In the genomic region with DNA sequence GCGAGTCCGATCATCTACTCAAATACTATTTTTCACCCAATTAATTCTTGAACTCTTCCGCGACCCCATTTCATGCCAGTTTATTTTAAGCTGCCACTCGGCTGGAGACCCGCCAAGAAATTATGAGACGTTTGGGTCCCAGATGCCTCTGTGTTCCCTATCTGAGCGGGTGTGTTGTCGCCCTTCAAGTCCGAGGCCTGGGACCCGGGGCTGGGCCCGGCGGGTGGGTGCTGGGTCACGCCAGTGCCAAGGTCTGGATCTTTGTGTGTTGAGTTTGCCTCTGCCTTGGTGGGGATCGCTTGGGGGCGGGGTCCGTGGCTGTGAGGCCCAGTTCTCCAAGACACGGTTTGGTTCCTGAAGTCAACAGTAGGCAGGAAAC, we compare ENCODE assay signal across 8 mouse cellular contexts. TPM values are rescaled to one million over a fixed set of nuclear protein-coding genes. Genes with fewer than 3 reads are reported as not detected.
DNase-seq lines count a peak whose midpoint lies in the region; ATAC-seq and TF ChIP-seq lines count a peak whose summit lies in the region.

No protein-coding gene starts in this region.

- 3% methylated on average over 18 of the region's 18 CpGs for WGBS in liver, embryonic 11.5 days
- whole genome bisulfite sequencing in liver, postnatal 0 days (ENCODE audit: insufficient replicate concordance), result 6% methylated on average over 18 of the region's 18 CpGs
- 1% methylated on average over 18 of the region's 18 CpGs for WGBS in hindbrain, embryonic 13.5 days
- 2% methylated on average over 18 of the region's 18 CpGs for WGBS in neural tube, embryonic 12.5 days

- H3K4me1 ChIP-seq in liver, embryonic 11.5 days (replicated peaks; ENCODE audit: control insufficient read depth, insufficient read depth, low read length), result peaks cover 15% of the 10 kb centered on the region
- peaks cover 8% of the 10 kb centered on the region for H3K4me1 ChIP-seq in liver, postnatal 0 days (ENCODE audit: insufficient read depth)
- peaks cover 79% of the 10 kb centered on the region for H3K4me1 ChIP-seq in hindbrain, embryonic 13.5 days (replicated peaks)
- H3K4me1 ChIP-seq in neural tube, embryonic 12.5 days, result peaks cover 56% of the 10 kb centered on the region

- TF ChIP-seq CTCF in liver, postnatal 0 days (IDR thresholded peaks at IDR 0.05; ENCODE audit: low read depth), result no peak

- H3K4me2 ChIP-seq in liver, embryonic 11.5 days, result peak overlapping the region; percentile 31
- no peak overlapping the region for H3K4me2 ChIP-seq in liver, postnatal 0 days (ENCODE audit: low read depth, low read length)
- H3K4me2 ChIP-seq in hindbrain, embryonic 13.5 days, result peak overlapping the region; percentile 59
- peak overlapping the region; percentile 58 for H3K4me2 ChIP-seq in neural tube, embryonic 12.5 days (replicated peaks)

- no peak overlapping the region for H3K9ac ChIP-seq in liver, embryonic 11.5 days (ENCODE audit: low read depth, low read length)
- H3K9ac ChIP-seq in liver, postnatal 0 days (replicated peaks), result no peak overlapping the region
- H3K9ac ChIP-seq in hindbrain, embryonic 13.5 days, result peak overlapping the region; percentile 85
- H3K9ac ChIP-seq in neural tube, embryonic 12.5 days, result peak overlapping the region; percentile 74

- no peaks in the 10 kb centered on the region for H3K9me3 ChIP-seq in liver, embryonic 11.5 days (ENCODE audit: control insufficient read depth, low read length)
- H3K9me3 ChIP-seq in liver, postnatal 0 days (ENCODE audit: low read length), result no peaks in the 10 kb centered on the region
- no peaks in the 10 kb centered on the region for H3K9me3 ChIP-seq in hindbrain, embryonic 13.5 days
- H3K9me3 ChIP-seq in neural tube, embryonic 12.5 days, result no peaks in the 10 kb centered on the region

- ATAC-seq in liver, embryonic 11.5 days (replicated peaks; ENCODE audit: low FRiP score), result no peak
- no peak for ATAC-seq in liver, postnatal 0 days
- ATAC-seq in hindbrain, embryonic 13.5 days (ENCODE audit: low FRiP score), result no peak
- ATAC-seq in neural tube, embryonic 12.5 days (ENCODE audit: low FRiP score, low read depth), result no peak
- ATAC-seq in frontal cortex, adult (ENCODE audit: low TSS enrichment), result no peak

- H3K27me3 ChIP-seq in liver, embryonic 11.5 days (replicated peaks; ENCODE audit: control insufficient read depth, insufficient read depth, low read length), result peaks cover 95% of the 10 kb centered on the region
- H3K27me3 ChIP-seq in liver, postnatal 0 days (ENCODE audit: insufficient read depth, low read length), result peaks cover 92% of the 10 kb centered on the region
- H3K27me3 ChIP-seq in hindbrain, embryonic 13.5 days, result peaks cover 94% of the 10 kb centered on the region
- H3K27me3 ChIP-seq in neural tube, embryonic 12.5 days (replicated peaks), result peaks cover 92% of the 10 kb centered on the region

- H3K4me3 ChIP-seq in liver, embryonic 11.5 days (ENCODE audit: low read depth, low read length), result no peak overlapping the region
- no peak overlapping the region for H3K4me3 ChIP-seq in liver, postnatal 0 days (ENCODE audit: low read depth, low read length)
- peak overlapping the region; percentile 54 for H3K4me3 ChIP-seq in hindbrain, embryonic 13.5 days
- H3K4me3 ChIP-seq in neural tube, embryonic 12.5 days, result peak overlapping the region; percentile 44

- no peak for TF ChIP-seq EP300 in liver, postnatal 0 days (IDR thresholded peaks at IDR 0.05; ENCODE audit: low read depth)

- no peak overlapping the region for H3K27ac ChIP-seq in liver, embryonic 11.5 days (ENCODE audit: low read depth, low read length)
- H3K27ac ChIP-seq in liver, postnatal 0 days (ENCODE audit: low read depth), result no peak overlapping the region
- peak overlapping the region; percentile 96 for H3K27ac ChIP-seq in hindbrain, embryonic 13.5 days
- peak overlapping the region; percentile 63 for H3K27ac ChIP-seq in neural tube, embryonic 12.5 days

- peak; percentile 69 to 70 for DNase-seq in cerebellum, postnatal 10 days
- no peak for DNase-seq in cerebellum, adult 11-12 months
- DNase-seq in liver, embryonic 11.5 days (ENCODE audit: low spot score), result peak; percentile 40
- no peak for DNase-seq in liver, postnatal 0 days
- DNase-seq in c-Kit-positive CD71-positive TER-119-positive erythroid progenitor cells, embryonic 14.5 days (ENCODE audit: low spot score), result no peak

- no peaks in the 10 kb centered on the region for H3K36me3 ChIP-seq in liver, embryonic 11.5 days (ENCODE audit: control insufficient read depth, insufficient read depth, low read length)
- H3K36me3 ChIP-seq in liver, postnatal 0 days (replicated peaks; ENCODE audit: insufficient read depth, low read length), result no peaks in the 10 kb centered on the region
- no peaks in the 10 kb centered on the region; the same call in 1 of the 2 replicates for H3K36me3 ChIP-seq in hindbrain, embryonic 13.5 days
- no peaks in the 10 kb centered on the region for H3K36me3 ChIP-seq in neural tube, embryonic 12.5 days

RNA-seq across cellular contexts. Expression of gene Gad1, which starts 13.7 kb away (rescaled TPM):
- 0.19 and 0.43 TPM in 2 replicates for polyA plus RNA-seq in liver, embryonic 11.5 days (2014; fragmentation: Nextera tagmentation; extraction: Ambion mirVana)
- polyA plus RNA-seq in liver, postnatal 0 days (2015; fragmentation: Nextera tagmentation; extraction: Ambion mirVana), result 0.04 TPM in 1 of 2 replicates, not detected in the other
- 49.7 and 49.8 TPM in 2 replicates for polyA plus RNA-seq in hindbrain, embryonic 13.5 days (2015; fragmentation: Nextera tagmentation; extraction: Ambion mirVana)
- 17.2 and 21.6 TPM in 2 replicates for polyA plus RNA-seq in neural tube, embryonic 12.5 days (2016; fragmentation: Nextera tagmentation; extraction: Ambion mirVana)

RNA-seq across cellular contexts. Expression of gene Erich2, which starts 58.0 kb away (rescaled TPM):
- not detected in 2 replicates for polyA plus RNA-seq in liver, embryonic 11.5 days (2014; fragmentation: Nextera tagmentation; extraction: Ambion mirVana)
- not detected in 2 replicates for polyA plus RNA-seq in liver, postnatal 0 days (2015; fragmentation: Nextera tagmentation; extraction: Ambion mirVana)
- 2.3 and 3.8 TPM in 2 replicates for polyA plus RNA-seq in hindbrain, embryonic 13.5 days (2015; fragmentation: Nextera tagmentation; extraction: Ambion mirVana)
- polyA plus RNA-seq in neural tube, embryonic 12.5 days (2016; fragmentation: Nextera tagmentation; extraction: Ambion mirVana), result 0.73 and 1.4 TPM in 2 replicates

Comparison
In these comparisons a context has a peak if more than half of its experiments do, and no peak if none do; other contexts are left out.
1. DNase-seq: peak in cerebellum, postnatal 10 days (2 of 2) and liver, embryonic 11.5 days (single experiment); none in cerebellum, adult 11-12 months (single experiment), liver, postnatal 0 days (single experiment) and c-Kit-positive CD71-positive TER-119-positive erythroid progenitor cells, embryonic 14.5 days (single experiment).
2. H3K27ac ChIP-seq: peak in hindbrain, embryonic 13.5 days (single experiment) and neural tube, embryonic 12.5 days (single experiment); none in liver, embryonic 11.5 days (single experiment) and liver, postnatal 0 days (single experiment).
3. H3K4me3 ChIP-seq: peak in hindbrain, embryonic 13.5 days (single experiment) and neural tube, embryonic 12.5 days (single experiment); none in liver, embryonic 11.5 days (single experiment) and liver, postnatal 0 days (single experiment).
4. H3K9ac ChIP-seq: peak in hindbrain, embryonic 13.5 days (single experiment) and neural tube, embryonic 12.5 days (single experiment); none in liver, embryonic 11.5 days (single experiment) and liver, postnatal 0 days (single experiment).
5. RNA of gene Gad1, which starts 13.7 kb away (polyA plus RNA-seq): 49.7 to 49.8 TPM in hindbrain, embryonic 13.5 days and 17.2 to 21.6 TPM in neural tube, embryonic 12.5 days; 0.19 to 0.43 TPM in liver, embryonic 11.5 days and 0.04 TPM in liver, postnatal 0 days; every median in the first group is over 10 times any median in the second.